Mouse (Mus musculus): ENCODE data around the gene Piezo1.

- no peak for TF ChIP-seq EP300 (IDR thresholded peaks at IDR 0.05; ENCODE audit: low read depth)
- peak; percentile 98 for TF ChIP-seq CTCF (IDR thresholded peaks at IDR 0.05; ENCODE audit: low read depth)
Observed at GRCm38 (mm10) chr8:122500856-122501255, 50.3 kb downstream of the Piezo1 start.

Measured in liver, postnatal 0 days (tissue).